Mouse (Mus musculus): ENCODE data around the gene Aebp1. TPM values are rescaled to one million over a fixed set of nuclear protein-coding genes. Genes with fewer than 3 reads are reported as not detected.

The Aebp1 gene
- 0.21 TPM for polyA plus RNA-seq (2014; fragmentation: Illumina TruSeq; extraction: RNeasy Lipid Tissue Mini Kit (QIAGEN cat#74804); ENCODE audit: low read depth, low replicate concordance)

DNA sequence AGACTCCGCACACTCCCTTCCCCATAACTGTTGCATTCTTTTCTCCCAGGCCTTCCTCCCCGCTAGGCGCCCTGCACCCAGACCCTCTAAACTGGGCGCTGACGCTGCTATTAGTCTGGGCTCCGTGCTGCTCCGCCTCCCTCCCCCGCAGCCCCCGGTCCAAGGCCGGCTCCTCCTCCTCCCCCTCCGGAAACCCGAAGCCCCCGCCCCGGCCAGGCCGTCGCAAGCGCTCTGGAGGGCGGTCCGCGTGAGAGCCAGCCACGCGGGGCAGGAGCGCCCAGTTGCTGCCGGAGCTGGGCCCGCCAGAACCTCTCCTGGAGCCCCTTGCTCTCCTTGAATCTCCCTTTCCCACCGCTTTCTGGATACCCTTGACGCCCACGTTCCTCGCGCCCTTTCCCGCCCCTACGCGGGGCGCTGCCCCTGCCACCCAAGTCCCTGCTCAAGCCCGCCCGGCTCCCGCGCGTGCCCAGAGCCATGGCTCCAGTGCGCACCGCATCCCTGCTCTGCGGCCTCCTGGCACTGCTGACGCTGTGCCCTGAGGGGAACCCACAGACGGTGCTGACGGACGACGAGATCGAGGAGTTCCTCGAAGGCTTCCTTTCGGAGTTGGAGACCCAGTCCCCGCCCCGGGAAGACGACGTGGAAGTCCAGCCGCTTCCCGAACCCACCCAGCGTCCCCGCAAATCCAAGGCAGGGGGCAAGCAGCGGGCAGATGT lies at the start of gene Aebp1:
TSS of gene Aebp1 (plus strand) at position 270 of the 716 bp plus-strand sequence.

DNA sequence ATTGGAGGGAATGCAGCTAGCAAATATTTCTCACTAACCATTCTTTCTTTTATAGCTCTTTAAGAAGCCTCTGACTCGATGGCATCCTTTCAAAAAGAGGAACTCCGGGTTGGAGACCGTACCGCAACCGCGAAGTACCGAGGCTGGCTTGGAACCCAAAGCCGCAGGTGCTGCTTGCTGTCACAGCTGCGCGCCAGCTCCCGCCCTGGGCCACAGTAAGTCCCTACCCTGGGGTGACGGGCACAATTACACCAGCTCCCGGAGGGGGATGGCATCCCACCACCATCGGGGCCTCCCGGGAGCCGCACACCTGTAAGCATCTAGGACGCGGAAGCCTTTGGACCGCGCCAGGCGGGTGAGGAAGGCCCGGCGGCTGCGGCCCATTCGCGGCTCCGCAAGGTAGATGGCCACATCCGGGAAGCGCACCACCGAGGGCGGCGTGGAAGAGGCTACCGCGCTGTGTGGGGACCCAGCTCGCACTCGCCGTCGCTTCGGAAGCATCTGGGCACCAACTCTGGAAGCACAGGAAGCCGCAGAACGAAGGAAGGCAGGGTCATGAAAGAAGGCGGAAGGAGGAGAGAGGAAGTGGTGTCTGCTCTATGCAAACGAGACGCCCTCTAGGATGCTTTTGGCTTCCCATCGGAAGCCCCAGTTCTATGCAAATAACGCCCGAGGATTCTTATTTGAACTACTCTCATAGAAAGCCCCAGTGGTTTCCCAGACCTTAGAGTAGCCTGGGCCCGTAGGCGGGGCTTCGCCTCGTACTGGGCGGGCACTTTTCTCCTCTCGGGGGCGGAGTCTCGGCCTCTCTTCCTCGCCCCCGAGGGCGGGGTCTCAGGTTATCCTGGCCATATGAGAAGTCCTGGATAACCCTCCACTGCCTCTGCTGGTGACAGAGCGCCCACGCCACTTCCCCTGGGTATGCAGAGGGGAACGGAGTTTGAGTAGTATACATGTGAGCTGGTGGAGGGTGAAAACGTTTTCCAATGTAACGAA lies 24.2 kb upstream of the Aebp1 start, which contains the start of gene Polm:
TSS of gene Polm (minus strand) at position 766 of the 996 bp plus-strand sequence.

DNA sequence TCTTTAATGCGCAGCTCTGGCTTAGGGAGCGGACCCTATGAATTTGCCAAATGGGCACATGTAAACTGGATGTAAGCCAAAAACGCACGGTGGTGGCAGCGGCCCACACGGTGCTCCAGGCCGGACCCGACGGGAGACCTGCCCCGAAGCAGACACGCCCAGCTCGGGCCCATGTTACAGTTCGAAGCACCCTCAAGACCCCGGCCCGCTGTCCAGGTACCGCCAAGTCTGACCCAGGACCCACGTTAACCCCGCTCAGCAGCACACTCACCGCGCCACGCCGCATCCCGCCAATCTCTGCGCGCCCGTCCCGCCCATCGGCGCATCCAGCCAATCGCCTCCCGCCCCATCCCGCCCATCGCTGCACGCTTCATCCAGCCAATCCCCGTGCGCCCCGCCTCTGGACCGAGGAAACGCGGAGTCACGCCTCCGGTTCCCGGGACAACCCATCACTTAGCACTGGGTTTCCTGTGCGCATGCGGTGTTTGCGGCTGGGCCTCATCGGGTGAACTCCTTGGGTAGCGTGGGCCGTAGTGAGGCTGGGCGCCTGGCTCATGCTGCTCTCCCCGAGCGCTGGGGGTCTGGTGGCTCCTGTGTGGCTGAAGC lies 16.3 kb downstream of the Aebp1 start, which contains the start of gene Pold2:
TSS of gene Pold2 (minus strand) at position 372 of the 606 bp plus-strand sequence.

DNA sequence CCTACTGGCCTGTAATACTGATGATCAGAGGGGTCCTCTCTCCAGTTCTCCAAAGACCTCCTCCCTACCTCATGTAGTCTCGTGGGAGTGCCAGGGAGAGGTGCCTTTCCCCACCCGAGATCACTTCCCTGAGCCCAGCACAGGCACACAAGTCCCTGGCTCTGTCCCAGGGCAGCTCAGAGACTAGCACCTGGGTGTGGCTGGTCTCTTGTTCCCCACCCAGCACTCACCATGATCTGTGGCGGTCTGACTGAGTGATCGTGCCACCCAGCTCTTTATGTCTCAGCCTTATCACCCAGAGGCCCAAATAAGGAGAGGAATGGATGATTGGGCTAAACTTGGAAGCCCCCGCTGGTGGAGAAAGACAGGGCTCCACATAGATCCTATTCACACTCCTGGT lies 36.8 kb downstream of the Aebp1 start, which contains the start of gene Myl7:
TSS of gene Myl7 (minus strand) at position 252 of the 400 bp plus-strand sequence.

Other genes starting within 250 kb of the Aebp1 start
- 11.5 TPM for gene Mrps24, start 146.3 kb upstream of the Aebp1 start, polyA plus RNA-seq (2014; fragmentation: Illumina TruSeq; extraction: RNeasy Lipid Tissue Mini Kit (QIAGEN cat#74804); ENCODE audit: low read depth, low replicate concordance)
- gene Urgcp, start 99.6 kb upstream of the Aebp1 start, polyA plus RNA-seq (2014; fragmentation: Illumina TruSeq; extraction: RNeasy Lipid Tissue Mini Kit (QIAGEN cat#74804); ENCODE audit: low read depth, low replicate concordance): 2.7 TPM
- 2.3 TPM for gene Dbnl, start 73.5 kb upstream of the Aebp1 start, polyA plus RNA-seq (2014; fragmentation: Illumina TruSeq; extraction: RNeasy Lipid Tissue Mini Kit (QIAGEN cat#74804); ENCODE audit: low read depth, low replicate concordance)
- not detected for gene Pgam2, start 58.2 kb upstream of the Aebp1 start, polyA plus RNA-seq (2014; fragmentation: Illumina TruSeq; extraction: RNeasy Lipid Tissue Mini Kit (QIAGEN cat#74804); ENCODE audit: low read depth, low replicate concordance)
- gene Polm, start 23.9 kb upstream of the Aebp1 start, polyA plus RNA-seq (2014; fragmentation: Illumina TruSeq; extraction: RNeasy Lipid Tissue Mini Kit (QIAGEN cat#74804); ENCODE audit: low read depth, low replicate concordance): 0.77 TPM
- 0.66 TPM for gene Pold2, start 16.3 kb downstream of the Aebp1 start, polyA plus RNA-seq (2014; fragmentation: Illumina TruSeq; extraction: RNeasy Lipid Tissue Mini Kit (QIAGEN cat#74804); ENCODE audit: low read depth, low replicate concordance)
- not detected for gene Myl7, start 36.8 kb downstream of the Aebp1 start, polyA plus RNA-seq (2014; fragmentation: Illumina TruSeq; extraction: RNeasy Lipid Tissue Mini Kit (QIAGEN cat#74804); ENCODE audit: low read depth, low replicate concordance)
- gene Gck, start 88.1 kb downstream of the Aebp1 start, polyA plus RNA-seq (2014; fragmentation: Illumina TruSeq; extraction: RNeasy Lipid Tissue Mini Kit (QIAGEN cat#74804); ENCODE audit: low read depth, low replicate concordance): 7.1 TPM
- 30.6 TPM for gene Ykt6, start 93.7 kb downstream of the Aebp1 start, polyA plus RNA-seq (2014; fragmentation: Illumina TruSeq; extraction: RNeasy Lipid Tissue Mini Kit (QIAGEN cat#74804); ENCODE audit: low read depth, low replicate concordance)
- 1.2 TPM for gene Camk2b, start 204.4 kb downstream of the Aebp1 start, polyA plus RNA-seq (2014; fragmentation: Illumina TruSeq; extraction: RNeasy Lipid Tissue Mini Kit (QIAGEN cat#74804); ENCODE audit: low read depth, low replicate concordance)

Measured in liver, adult 10 weeks (tissue).